Mouse (Mus musculus) liver, embryonic 11.5 days (tissue): Measurements from ENCODE around the gene Tmem150c. TPM values are rescaled to one million over a fixed set of nuclear protein-coding genes. Genes with fewer than 3 reads are reported as not detected.

Source experiments
- polyA plus RNA-seq: library from polyadenylated mRNA; unstranded; fragments of >200 nt; fragmentation: Nextera tagmentation; extraction: Ambion mirVana; gene quantifications from 2 replicates; pipeline ENCODE4 v1.2.1, GENCODE M21; 2014

Tmem150c gene
- polyA plus RNA-seq, 1 experiment from 2014 or later, result 2.3 TPM

Other genes starting within 250 kb of the Tmem150c start
- 150 and 152 TPM in 2 replicates for gene Hnrnpd, start 180.9 kb downstream of the Tmem150c start, polyA plus RNA-seq
- gene 4930524J08Rik, start 180.7 kb downstream of the Tmem150c start, polyA plus RNA-seq, result 1.3 and 1.9 TPM in 2 replicates
- 143 and 157 TPM in 2 replicates for gene Hnrnpdl, start 120.1 kb downstream of the Tmem150c start, polyA plus RNA-seq
- gene Enoph1, start 119.8 kb downstream of the Tmem150c start, polyA plus RNA-seq, result 52.6 and 61.2 TPM in 2 replicates